Comparison of ENCODE assay signal across 11 mouse cellular contexts in the genomic region with DNA sequence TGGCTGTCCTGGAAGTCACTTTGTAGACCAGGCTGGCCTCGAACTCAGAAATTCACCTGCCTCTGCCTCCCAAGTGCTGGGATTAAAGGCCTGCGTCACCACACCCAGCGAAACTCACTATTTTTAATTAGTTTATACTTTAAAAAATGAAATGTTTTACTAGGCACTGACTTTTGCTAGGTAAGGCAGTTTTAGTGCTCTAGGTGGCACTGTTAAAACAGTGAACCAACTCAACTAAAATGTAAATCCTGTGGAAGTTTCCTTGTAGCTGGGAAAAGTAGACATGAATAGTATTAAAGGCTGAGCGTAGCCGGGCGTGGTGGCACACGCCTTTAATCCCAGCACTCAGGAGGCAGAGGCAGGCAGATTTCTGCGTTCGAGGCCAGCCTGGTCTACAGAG. TPM values are rescaled to one million over a fixed set of nuclear protein-coding genes. Genes with fewer than 3 reads are reported as not detected.
DNase-seq lines count a peak whose midpoint lies in the region; ATAC-seq and TF ChIP-seq lines count a peak whose summit lies in the region.
"Not testable (repeated sequence)": the region's sequence is repeated elsewhere in the genome, so short reads cannot be mapped to it uniquely, and the experiment has no call there.
"Had no signal": no experiment of that assay in that cellular context is flagged by ENCODE, and none has a peak within 500 bp of the region (broad histone marks: within the 10 kb centered on the region; RNA-seq: fewer than 3 reads in every experiment).

No protein-coding gene starts in this region.

- not testable (repeated sequence) for H3K9me3 ChIP-seq in CH12.LX (replicated peaks; ENCODE audit: low read length); forebrain, postnatal 0 days (ENCODE audit: low read length); kidney, postnatal 0 days (replicated peaks; ENCODE audit: low read length); lung, postnatal 0 days (ENCODE audit: low read length)

- in situ Hi-C loops in CH12.LX (cut with MboI; ENCODE audit: low pct_ligation_motif_present, low pct_unique_long_range_greater_than_20kb, low sequenced_read_pairs) = loop anchor here (25.0 kb wide), 1 partner anchor 459 kb away; no protein-coding TSS in a partner anchor

- peak; percentile 27 for TF ChIP-seq RAD21 in CH12.LX (IDR thresholded peaks at IDR 0.05; ENCODE audit: low read depth, low read length)

- TF ChIP-seq POLR2A in CH12.LX (IDR thresholded peaks at IDR 0.05; ENCODE audit: low read depth, low read length); spleen, adult 2 months (IDR thresholded peaks at IDR 0.05; ENCODE audit: low read depth, low read length): not testable (repeated sequence)

- TF ChIP-seq CTCF in CH12.LX (conservative IDR thresholded peaks at IDR 0.05 in 1 of 2, IDR thresholded peaks at IDR 0.05 in 1 of 2; ENCODE audit: low read depth in 2 of 2, low read length in 2 of 2) = peak in 1 of 2 experiments; percentile 31; a peak in 1 of 4 replicates
- peak; percentile 20; the same call in 1 of the 2 replicates for TF ChIP-seq CTCF in forebrain, postnatal 0 days (IDR thresholded peaks at IDR 0.05; ENCODE audit: low read depth)
- peak; percentile 12; the same call in 1 of the 2 replicates for TF ChIP-seq CTCF in kidney, postnatal 0 days (IDR thresholded peaks at IDR 0.05; ENCODE audit: low read depth)
- peak; percentile 19; the same call in 1 of the 2 replicates for TF ChIP-seq CTCF in lung, postnatal 0 days (IDR thresholded peaks at IDR 0.05)
- not testable (repeated sequence) for TF ChIP-seq CTCF in spleen, adult 2 months (IDR thresholded peaks at IDR 0.05; ENCODE audit: extremely low read depth, insufficient read depth, insufficient read length, insufficient replicate concordance)

- H3K9ac ChIP-seq in CH12.LX (ENCODE audit: insufficient read depth, low read depth); forebrain, postnatal 0 days; kidney, postnatal 0 days (ENCODE audit: low read depth, low read length); lung, postnatal 0 days (replicated peaks; ENCODE audit: low read depth): not testable (repeated sequence)

- peak overlapping the region; percentile 99 for H3K27ac ChIP-seq in CH12.LX (ENCODE audit: insufficient read depth, low read depth)
- H3K27ac ChIP-seq in forebrain, postnatal 0 days (ENCODE audit: low read depth, low read length); kidney, postnatal 0 days; lung, postnatal 0 days (ENCODE audit: low read length): not testable (repeated sequence)
- H3K27ac ChIP-seq in spleen, adult 2 months (ENCODE audit: insufficient read depth, low read length) = peak overlapping the region; percentile 93

- not testable (repeated sequence) for TF ChIP-seq EP300 in CH12.LX (IDR thresholded peaks at IDR 0.05; ENCODE audit: low read length); lung, postnatal 0 days (IDR thresholded peaks at IDR 0.05)

- not testable (repeated sequence) for H3K79me2 ChIP-seq in CH12.LX (replicated peaks; ENCODE audit: control insufficient read depth, extremely low read depth, insufficient read depth, poor library complexity, severe bottlenecking)

- dilution Hi-C loops in CH12.LX (cut with MboI; ENCODE audit: extremely low pct_ligation_motif_present, extremely low pct_unique_long_range_greater_than_20kb, low sequenced_read_pairs) = not testable (repeated sequence)

- H3K4me2 ChIP-seq in CH12.LX (ENCODE audit: insufficient read depth, low read depth, poor library complexity, severe bottlenecking); forebrain, postnatal 0 days (ENCODE audit: low read depth); kidney, postnatal 0 days (ENCODE audit: low read length); lung, postnatal 0 days (replicated peaks; ENCODE audit: low read depth, low read length): not testable (repeated sequence)

- H3K27me3 ChIP-seq in CH12.LX (replicated peaks); forebrain, postnatal 0 days (ENCODE audit: insufficient read depth, low read length); kidney, postnatal 0 days (ENCODE audit: insufficient read depth, low read length); lung, postnatal 0 days (replicated peaks; ENCODE audit: insufficient read depth, low read length); spleen, adult 2 months (ENCODE audit: control insufficient read depth, insufficient read depth, low read length): not testable (repeated sequence)

- 93% methylated on average over 9 of the region's 9 CpGs for WGBS in forebrain, postnatal 0 days
- 93% methylated on average over 9 of the region's 9 CpGs for WGBS in kidney, postnatal 0 days
- 90% methylated on average over 9 of the region's 9 CpGs for WGBS in lung, postnatal 0 days
- 53% methylated on average over 9 of the region's 9 CpGs for WGBS in spleen, adult 2 months

- not testable (repeated sequence) for H3K4me3 ChIP-seq in CH12.LX (replicated peaks in 1 of 3; ENCODE audit: low read depth in 2 of 3, low read length in 2 of 3, poor library complexity in 1 of 3); forebrain, postnatal 0 days (ENCODE audit: low read depth, low read length); kidney, postnatal 0 days (replicated peaks; ENCODE audit: low read depth, low read length); lung, postnatal 0 days (ENCODE audit: low read depth, low read length); spleen, adult 2 months (ENCODE audit: extremely low read depth, insufficient read depth, insufficient read length)

- not testable (repeated sequence) for H3K36me3 ChIP-seq in CH12.LX (replicated peaks in 1 of 2; ENCODE audit: control insufficient read depth in 1 of 2, insufficient read depth in 1 of 2, low read length in 1 of 2); forebrain, postnatal 0 days (ENCODE audit: insufficient read depth); kidney, postnatal 0 days (ENCODE audit: insufficient read depth, low read length); lung, postnatal 0 days (ENCODE audit: insufficient read depth, low read length); spleen, adult 2 months (ENCODE audit: control insufficient read depth, insufficient read depth, low read length)

- DNase-seq in 3T3-L1 (ENCODE audit: low read depth, low spot score) = peak; percentile 37
- DNase-seq in CH12.LX (ENCODE audit: extremely low read depth); forebrain, postnatal 0 days; kidney, postnatal 0 days (ENCODE audit: low spot score); lung, postnatal 0 days (ENCODE audit: low spot score); spleen, adult 2 months (ENCODE audit: low read depth in 1 of 2, low spot score in 2 of 2): not testable (repeated sequence)
- DNase-seq in R1 (ENCODE audit: low read depth, low spot score) = peak; percentile 76

- not testable (repeated sequence) for ATAC-seq in forebrain, postnatal 0 days; kidney, postnatal 0 days (replicated peaks; ENCODE audit: low FRiP score, low read depth); lung, postnatal 0 days

- H3K4me1 ChIP-seq in CH12.LX (ENCODE audit: control insufficient read depth in 1 of 2, insufficient read depth in 2 of 2) = peaks cover 23 to 89% of the 10 kb centered on the region in 2 experiments
- H3K4me1 ChIP-seq in forebrain, postnatal 0 days (ENCODE audit: insufficient read depth) = not testable (repeated sequence)
- peaks cover 20% of the 10 kb centered on the region for H3K4me1 ChIP-seq in kidney, postnatal 0 days (replicated peaks; ENCODE audit: insufficient read depth, low read length)
- H3K4me1 ChIP-seq in lung, postnatal 0 days (ENCODE audit: insufficient read depth, low read depth, low read length) = peaks cover 15% of the 10 kb centered on the region
- H3K4me1 ChIP-seq in spleen, adult 2 months (ENCODE audit: control insufficient read depth, insufficient read depth, insufficient read length) = peaks cover 42% of the 10 kb centered on the region; the same call in 1 of the 2 replicates

TF ChIP-seq in CH12.LX, 34 proteins besides CTCF, POLR2A, EP300 and RAD21:
- TF ChIP-seq MXI1 (IDR thresholded peaks at IDR 0.05; ENCODE audit: low read depth, low read length) = peak; percentile 32; the same call in 1 of the 2 replicates

RNA-seq across cellular contexts. Expression of gene Stoml1, which starts 18.6 kb away (rescaled TPM):
- total RNA-seq in CH12.LX (2012; rRNA removed) (40.7 and 41.1 TPM in 2 replicates), CH12.LX (2014; rRNA removed) (35.3 and 35.4 TPM in 2 replicates)
- 34.0 and 35.4 TPM in 2 replicates for polyA plus RNA-seq in CH12.LX (2012; ENCODE audit: insufficient read length, low read depth)
- 148 and 149 TPM in 2 replicates for total RNA-seq in forebrain, postnatal 0 days (2014; rRNA removed)
- polyA plus RNA-seq in forebrain, postnatal 0 days (2015; fragmentation: Nextera tagmentation; extraction: Ambion mirVana) = 142 and 144 TPM in 2 replicates
- polyA plus RNA-seq in kidney, postnatal 0 days (2015; fragmentation: Nextera tagmentation; extraction: Ambion mirVana) = 36.6 and 37.6 TPM in 2 replicates
- polyA plus RNA-seq in lung, postnatal 0 days (2015; fragmentation: Nextera tagmentation; extraction: Ambion mirVana) = 30.8 and 34.3 TPM in 2 replicates
- 55.5 and 63.5 TPM in 2 replicates for polyA plus RNA-seq in spleen, adult 2 months (2012; rRNA removed)

RNA-seq across cellular contexts. Expression of gene Pml, which starts 22.0 kb away (rescaled TPM):
- total RNA-seq in CH12.LX (2012; rRNA removed) (21.2 and 26.6 TPM in 2 replicates), CH12.LX (2014; rRNA removed) (6.4 and 8.3 TPM in 2 replicates)
- 54.1 and 56.9 TPM in 2 replicates for polyA plus RNA-seq in CH12.LX (2012; ENCODE audit: insufficient read length, low read depth)
- 3.4 and 4.8 TPM in 2 replicates for total RNA-seq in forebrain, postnatal 0 days (2014; rRNA removed)
- 2.6 and 3.7 TPM in 2 replicates for polyA plus RNA-seq in forebrain, postnatal 0 days (2015; fragmentation: Nextera tagmentation; extraction: Ambion mirVana)
- 14.3 and 15.2 TPM in 2 replicates for polyA plus RNA-seq in kidney, postnatal 0 days (2015; fragmentation: Nextera tagmentation; extraction: Ambion mirVana)
- polyA plus RNA-seq in lung, postnatal 0 days (2015; fragmentation: Nextera tagmentation; extraction: Ambion mirVana) = 6.4 and 6.8 TPM in 2 replicates
- polyA plus RNA-seq in spleen, adult 2 months (2012; rRNA removed) = 91.6 and 121 TPM in 2 replicates

RNA-seq across cellular contexts. Expression of gene Loxl1, which starts 41.4 kb away (rescaled TPM):
- total RNA-seq in CH12.LX (2012; rRNA removed) (not detected in 2 replicates), CH12.LX (2014; rRNA removed) (not detected in 2 replicates)
- not detected in 2 replicates for polyA plus RNA-seq in CH12.LX (2012; ENCODE audit: insufficient read length, low read depth)
- total RNA-seq in forebrain, postnatal 0 days (2014; rRNA removed) = 6.0 and 9.4 TPM in 2 replicates
- polyA plus RNA-seq in forebrain, postnatal 0 days (2015; fragmentation: Nextera tagmentation; extraction: Ambion mirVana) = 8.0 and 9.6 TPM in 2 replicates
- polyA plus RNA-seq in kidney, postnatal 0 days (2015; fragmentation: Nextera tagmentation; extraction: Ambion mirVana) = 60.9 and 62.2 TPM in 2 replicates
- 121 and 122 TPM in 2 replicates for polyA plus RNA-seq in lung, postnatal 0 days (2015; fragmentation: Nextera tagmentation; extraction: Ambion mirVana)
- 26.6 and 29.5 TPM in 2 replicates for polyA plus RNA-seq in spleen, adult 2 months (2012; rRNA removed)
- total RNA-seq: G1E; granulocyte monocyte progenitor cell, adult 5-6 weeks had no signal
- polyA plus RNA-seq: activated CD4-positive, CD25-positive, alpha-beta regulatory T cell, adult 4 months; CD4-positive, CD25-positive, alpha-beta regulatory T cell, adult 4 months; G1E had no signal
